ENCODE assay signal across 16 mouse cellular contexts in genomic region chr7:75709936-75710335, GRCm38 (mm10).
"Had no signal": no experiment of that assay in that cellular context is flagged by ENCODE, and none has a peak within 500 bp of the region (broad histone marks: within the 10 kb centered on the region; RNA-seq: fewer than 3 reads in every experiment).

No protein-coding gene starts in this region.

- H3K9ac ChIP-seq: neural tube, embryonic 13.5 days; neural tube, embryonic 15.5 days; stomach, embryonic 15.5 days had no signal

- H3K36me3 ChIP-seq: neural tube, embryonic 15.5 days had no signal

- DNase-seq: retina, postnatal 1 day; right cerebral cortex, adult 18-20 months; right cerebral cortex, postnatal 14 days; right cerebral cortex, postnatal 25 days; right cerebral cortex, postnatal 4 days; spleen, adult 18-20 months; thymus, adult 18-20 months; thymus, adult 2 months; thymus, postnatal 14 days; thymus, postnatal 25 days; thymus, postnatal 36 days; thymus, postnatal 4 days had no signal

- H3K9me3 ChIP-seq: neural tube, embryonic 13.5 days; neural tube, embryonic 15.5 days; stomach, embryonic 15.5 days had no signal

- H3K27ac ChIP-seq: neural tube, embryonic 13.5 days; neural tube, embryonic 15.5 days; stomach, embryonic 15.5 days; stomach, postnatal 0 days had no signal

- H3K4me3 ChIP-seq: neural tube, embryonic 13.5 days; neural tube, embryonic 15.5 days; stomach, embryonic 15.5 days had no signal

- H3K4me1 ChIP-seq: neural tube, embryonic 13.5 days; stomach, embryonic 15.5 days had no signal

- H3K4me2 ChIP-seq: neural tube, embryonic 13.5 days; neural tube, embryonic 15.5 days; stomach, embryonic 15.5 days had no signal

- H3K27me3 ChIP-seq: neural tube, embryonic 13.5 days; neural tube, embryonic 15.5 days; stomach, embryonic 15.5 days had no signal
